ENCODE assay signal across 8 mouse cellular contexts in the genomic region with DNA sequence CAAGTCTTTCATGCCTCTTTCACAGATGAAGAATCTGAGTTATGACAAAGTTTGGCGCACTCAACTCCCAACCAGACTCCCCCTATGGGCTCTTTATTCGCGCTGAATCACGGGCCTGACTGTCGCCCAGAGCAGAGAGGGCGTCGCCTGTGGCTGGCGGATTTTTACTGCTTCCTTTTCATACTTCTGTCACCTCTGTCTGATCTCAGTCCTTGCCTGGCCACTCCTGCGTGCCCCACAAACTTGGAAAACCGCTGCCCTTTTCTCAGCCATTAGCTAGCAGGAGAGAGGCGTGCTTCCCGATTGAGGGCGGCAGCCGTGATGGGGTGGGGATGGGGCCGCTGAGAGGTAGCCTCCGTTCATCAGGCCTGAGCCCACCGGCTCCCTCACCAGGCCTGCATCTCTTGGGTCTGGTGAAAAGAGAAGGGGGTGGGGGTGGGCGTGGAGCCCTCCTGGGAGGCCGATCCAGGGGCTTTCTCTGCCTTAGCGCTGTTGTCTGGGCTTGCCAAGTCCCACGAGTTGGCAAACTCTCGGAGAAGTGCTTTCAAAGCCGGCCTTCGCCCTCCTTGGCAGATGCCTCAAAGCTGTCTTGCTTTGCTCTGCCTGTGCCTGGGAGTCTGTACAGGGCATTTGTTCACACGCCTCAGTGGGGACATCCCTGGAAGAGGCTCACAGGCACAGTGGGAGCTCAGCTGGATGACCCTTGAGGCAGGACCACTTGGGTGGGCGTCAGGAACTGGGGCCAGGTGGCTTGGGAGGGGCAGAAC.
DNase-seq lines count a peak whose midpoint lies in the region; ATAC-seq and TF ChIP-seq lines count a peak whose summit lies in the region.

No protein-coding gene starts in this region.

- H3K9ac ChIP-seq in heart, embryonic 12.5 days: peak overlapping the region; percentile 63
- no peak overlapping the region; the same call in 1 of the 2 replicates for H3K9ac ChIP-seq in kidney, embryonic 14.5 days (ENCODE audit: low read depth, low read length)
- H3K9ac ChIP-seq in limb, embryonic 14.5 days (ENCODE audit: low read depth, low read length, severe bottlenecking): peak overlapping the region; percentile 48
- peak overlapping the region; percentile 46; the same call in 1 of the 2 replicates for H3K9ac ChIP-seq in midbrain, embryonic 16.5 days (ENCODE audit: low read depth, low read length)

- H3K4me2 ChIP-seq in heart, embryonic 12.5 days: peak overlapping the region; percentile 67
- peak overlapping the region; percentile 37 for H3K4me2 ChIP-seq in kidney, embryonic 14.5 days (replicated peaks; ENCODE audit: low read depth, low read length)
- peak overlapping the region; percentile 70 for H3K4me2 ChIP-seq in limb, embryonic 14.5 days (replicated peaks; ENCODE audit: low read depth, low read length, severe bottlenecking)
- H3K4me2 ChIP-seq in midbrain, embryonic 16.5 days (ENCODE audit: low read length): peak overlapping the region; percentile 64

- peak overlapping the region; percentile 13; the same call in 1 of the 2 replicates for H3K27ac ChIP-seq in embryonic fibroblast, embryonic 13.5 days (ENCODE audit: insufficient read depth, low read length)
- peak overlapping the region; percentile 49 for H3K27ac ChIP-seq in heart, embryonic 12.5 days (ENCODE audit: poor library complexity, severe bottlenecking)
- peak overlapping the region; percentile 2; the same call in 1 of the 2 replicates for H3K27ac ChIP-seq in kidney, embryonic 14.5 days (ENCODE audit: low read depth, low read length)
- peak overlapping the region; percentile 44; the same call in 1 of the 2 replicates for H3K27ac ChIP-seq in limb, embryonic 14.5 days (replicated peaks; ENCODE audit: low read depth, low read length)
- no peak overlapping the region for H3K27ac ChIP-seq in midbrain, embryonic 16.5 days (ENCODE audit: low read length)

- H3K36me3 ChIP-seq in heart, embryonic 12.5 days: no peaks in the 10 kb centered on the region
- no peaks in the 10 kb centered on the region for H3K36me3 ChIP-seq in kidney, embryonic 14.5 days (ENCODE audit: control insufficient read depth, insufficient read depth, low read length)
- no peaks in the 10 kb centered on the region for H3K36me3 ChIP-seq in limb, embryonic 14.5 days (ENCODE audit: control insufficient read depth, insufficient read depth, low read length)
- no peaks in the 10 kb centered on the region for H3K36me3 ChIP-seq in midbrain, embryonic 16.5 days (ENCODE audit: control insufficient read depth, insufficient read depth, low read length)

- peaks cover 3% of the 10 kb centered on the region; the same call in 1 of the 2 replicates for H3K4me1 ChIP-seq in embryonic fibroblast, embryonic 13.5 days (ENCODE audit: control insufficient read depth, insufficient read depth, low read length)
- H3K4me1 ChIP-seq in heart, embryonic 12.5 days (replicated peaks): peaks cover 29% of the 10 kb centered on the region
- peaks cover 7% of the 10 kb centered on the region; the same call in 1 of the 2 replicates for H3K4me1 ChIP-seq in kidney, embryonic 14.5 days (ENCODE audit: control insufficient read depth, insufficient read depth, low read length)
- peaks cover 21% of the 10 kb centered on the region for H3K4me1 ChIP-seq in limb, embryonic 14.5 days (ENCODE audit: control insufficient read depth, insufficient read depth, low read length)
- peaks cover 12% of the 10 kb centered on the region; the same call in 1 of the 2 replicates for H3K4me1 ChIP-seq in midbrain, embryonic 16.5 days (ENCODE audit: control insufficient read depth, insufficient read depth, low read length)

- DNase-seq in cerebellum, adult 11-12 months: peak; percentile 34
- no peak for DNase-seq in cerebellum, postnatal 36 days
- DNase-seq in limb, embryonic 14.5 days (ENCODE audit: low spot score): peak; percentile 43
- peak; percentile 24 to 68 for DNase-seq in spleen, postnatal 4 days (ENCODE audit: low spot score in 2 of 2)

- H3K9me3 ChIP-seq in heart, embryonic 12.5 days (replicated peaks): no peaks in the 10 kb centered on the region
- H3K9me3 ChIP-seq in kidney, embryonic 14.5 days (ENCODE audit: control insufficient read depth, low read length): no peaks in the 10 kb centered on the region
- H3K9me3 ChIP-seq in limb, embryonic 14.5 days (ENCODE audit: control insufficient read depth, low read length): no peaks in the 10 kb centered on the region
- no peaks in the 10 kb centered on the region for H3K9me3 ChIP-seq in midbrain, embryonic 16.5 days (replicated peaks; ENCODE audit: control insufficient read depth, low read length, poor library complexity, severe bottlenecking)

- no peak for TF ChIP-seq POLR2A in embryonic fibroblast, embryonic 13.5 days (IDR thresholded peaks at IDR 0.05; ENCODE audit: low read depth, low read length)
- TF ChIP-seq POLR2A in limb, embryonic 14.5 days (IDR thresholded peaks at IDR 0.05; ENCODE audit: borderline replicate concordance, extremely low read depth, insufficient read depth, insufficient read length): no peak

- peak overlapping the region; percentile 5; the same call in 1 of the 2 replicates for H3K4me3 ChIP-seq in embryonic fibroblast, embryonic 13.5 days (ENCODE audit: insufficient read depth, low read length)
- H3K4me3 ChIP-seq in heart, embryonic 12.5 days: peak overlapping the region; percentile 28
- H3K4me3 ChIP-seq in kidney, embryonic 14.5 days (ENCODE audit: low read length): peak overlapping the region; percentile 10; the same call in 1 of the 2 replicates
- peak overlapping the region; percentile 30 for H3K4me3 ChIP-seq in limb, embryonic 14.5 days (replicated peaks; ENCODE audit: low read length)
- peak overlapping the region; percentile 13 for H3K4me3 ChIP-seq in midbrain, embryonic 16.5 days (ENCODE audit: low read depth, low read length)

- TF ChIP-seq CTCF in embryonic fibroblast, embryonic 13.5 days (IDR thresholded peaks at IDR 0.05; ENCODE audit: borderline replicate concordance, insufficient read depth, low read length): no peak

- H3K27me3 ChIP-seq in heart, embryonic 12.5 days (replicated peaks): peaks cover 8% of the 10 kb centered on the region; the same call in 1 of the 2 replicates
- H3K27me3 ChIP-seq in kidney, embryonic 14.5 days (ENCODE audit: control insufficient read depth, insufficient read depth, low read length): no peaks in the 10 kb centered on the region
- no peaks in the 10 kb centered on the region for H3K27me3 ChIP-seq in limb, embryonic 14.5 days (ENCODE audit: control insufficient read depth, insufficient read depth, low read length)
- H3K27me3 ChIP-seq in midbrain, embryonic 16.5 days (ENCODE audit: control insufficient read depth, insufficient read depth, low read depth, low read length): no peaks in the 10 kb centered on the region

- ATAC-seq in heart, embryonic 12.5 days (ENCODE audit: insufficient number of reproducible peaks, low FRiP score): no peak
- ATAC-seq in kidney, embryonic 14.5 days (ENCODE audit: low FRiP score, low TSS enrichment): peak; percentile 37
- peak; percentile 55 for ATAC-seq in limb, embryonic 14.5 days (ENCODE audit: low FRiP score, low read depth)
- ATAC-seq in midbrain, embryonic 16.5 days: peak; percentile 87

- WGBS in heart, embryonic 12.5 days: 3% methylated on average over 26 of the region's 26 CpGs
- WGBS in kidney, embryonic 14.5 days: under 1% methylated on average over 25 of the region's 26 CpGs
- WGBS in limb, embryonic 14.5 days: 2% methylated on average over 24 of the region's 26 CpGs
- WGBS in midbrain, embryonic 16.5 days: 2% methylated on average over 26 of the region's 26 CpGs

Comparison
In these comparisons a context has a peak if more than half of its experiments do, and no peak if none do; other contexts are left out.
1. DNase-seq: peak in cerebellum, adult 11-12 months (single experiment), limb, embryonic 14.5 days (single experiment) and spleen, postnatal 4 days (2 of 2); none in cerebellum, postnatal 36 days (0 of 2).
2. Peak in every context shown above with its lines, with median percentiles within 50 percentile points of each other: H3K4me3 ChIP-seq and H3K4me2 ChIP-seq.